Mouse (Mus musculus): ENCODE measurements at regions not wholly inside any gene's neighbourhood (a gene's known extent, or its start where the extent isn't known, plus 50 kb on each side); places are given as distances from the start of the nearest gene placed in this dataset.

GRCm38 (mm10) chr3:52640250-52641147, 372.4 kb downstream of the Foxo1 start:
- peak; percentile 16 for DNase-seq

GRCm38 (mm10) chr3:52638816-52639215, 370.7 kb downstream of the Foxo1 start:
- DNase-seq = no peak

GRCm38 (mm10) chr3:52634353-52634752, 366.2 kb downstream of the Foxo1 start:
- DNase-seq = peak; percentile 12

GRCm38 (mm10) chr3:52633491-52634100, 365.5 kb downstream of the Foxo1 start:
- no peak for DNase-seq

DNA sequence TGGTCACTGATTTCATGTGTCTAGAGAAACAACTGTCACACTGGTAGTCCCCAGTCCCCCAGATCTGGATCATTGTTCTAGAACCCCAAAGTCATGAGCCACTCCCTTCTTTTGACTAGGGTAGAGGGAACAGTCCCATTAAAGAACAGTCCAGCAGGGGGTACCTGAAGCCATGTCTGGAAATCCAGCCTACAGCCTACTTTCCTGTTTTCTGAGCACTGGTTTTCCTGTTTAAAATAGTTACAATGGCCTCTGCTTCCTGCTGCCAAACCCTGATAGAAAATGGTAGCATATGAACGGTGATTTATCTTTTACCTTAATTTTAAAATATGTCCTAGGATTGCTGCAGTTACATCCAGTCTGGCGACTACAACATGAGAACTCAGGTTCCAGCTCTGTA, 364.5 kb downstream of the Foxo1 start:
- DNase-seq = no peak

- DNase-seq = no peak
Observed at GRCm38 (mm10) chr3:52630209-52630608, 362.1 kb downstream of the Foxo1 start.

DNA sequence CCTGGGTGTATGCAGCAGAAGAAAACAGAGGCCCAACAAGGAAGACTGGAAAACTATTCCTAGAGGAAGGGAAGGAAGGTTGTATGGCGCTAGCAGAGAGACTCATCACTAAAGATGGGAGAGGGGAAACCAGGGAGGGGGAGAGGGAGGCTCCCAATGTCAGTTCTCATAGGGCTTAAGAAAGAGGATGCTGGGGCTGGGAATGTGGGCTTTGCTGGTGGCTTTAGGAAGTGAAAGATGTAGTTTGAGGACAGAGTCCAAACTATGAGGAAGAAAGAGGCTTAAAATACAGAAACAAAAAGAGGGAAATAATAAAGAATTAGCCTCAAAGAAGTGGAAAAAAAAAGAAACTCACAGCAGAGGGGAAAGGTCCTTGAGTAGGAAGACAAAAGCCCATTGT, 357.0 kb downstream of the Foxo1 start:
- DNase-seq = no peak

DNA sequence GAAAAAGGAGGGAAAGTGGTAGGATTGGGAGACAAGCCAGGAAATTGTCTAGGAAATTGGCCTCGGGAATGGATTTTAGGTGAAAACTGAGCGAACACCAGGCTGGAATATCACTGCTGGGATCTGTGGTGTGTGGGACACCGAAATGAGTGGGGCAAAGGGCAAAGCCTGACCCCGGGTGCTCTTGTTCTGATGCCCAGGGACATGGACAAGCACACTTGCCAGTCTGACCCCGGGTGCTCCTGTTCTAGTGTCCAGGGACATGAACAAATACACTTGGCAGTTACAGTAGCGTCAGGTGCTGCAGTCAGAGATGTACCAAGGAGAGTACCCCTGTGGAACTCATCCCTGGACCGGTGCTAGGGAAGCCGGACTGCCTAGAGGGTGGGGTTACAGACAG, 354.4 kb downstream of the Foxo1 start:
- DNase-seq = no peak

DNA sequence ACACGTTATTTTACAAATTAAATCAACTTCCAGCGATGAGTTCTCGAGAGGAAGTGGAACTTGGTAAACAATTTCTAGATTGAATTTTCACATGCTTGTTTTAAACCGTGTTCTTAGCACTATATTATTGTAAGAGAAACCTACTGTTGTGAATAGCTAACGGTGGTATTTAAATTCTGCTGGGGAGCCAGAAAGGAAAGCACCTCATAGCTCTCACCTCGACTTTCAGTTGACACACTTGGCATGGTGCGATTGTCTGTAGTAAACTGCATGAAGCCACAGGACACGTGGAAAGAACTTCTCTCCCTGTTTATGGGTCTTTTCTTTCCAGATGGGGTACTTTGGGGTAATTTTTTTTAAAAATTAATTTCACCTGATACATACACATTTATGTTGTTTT, 353.8 kb downstream of the Foxo1 start:
- DNase-seq = no peak

GRCm38 (mm10) chr3:52618925-52619224, 350.7 kb downstream of the Foxo1 start:
- DNase-seq = no peak

DNA sequence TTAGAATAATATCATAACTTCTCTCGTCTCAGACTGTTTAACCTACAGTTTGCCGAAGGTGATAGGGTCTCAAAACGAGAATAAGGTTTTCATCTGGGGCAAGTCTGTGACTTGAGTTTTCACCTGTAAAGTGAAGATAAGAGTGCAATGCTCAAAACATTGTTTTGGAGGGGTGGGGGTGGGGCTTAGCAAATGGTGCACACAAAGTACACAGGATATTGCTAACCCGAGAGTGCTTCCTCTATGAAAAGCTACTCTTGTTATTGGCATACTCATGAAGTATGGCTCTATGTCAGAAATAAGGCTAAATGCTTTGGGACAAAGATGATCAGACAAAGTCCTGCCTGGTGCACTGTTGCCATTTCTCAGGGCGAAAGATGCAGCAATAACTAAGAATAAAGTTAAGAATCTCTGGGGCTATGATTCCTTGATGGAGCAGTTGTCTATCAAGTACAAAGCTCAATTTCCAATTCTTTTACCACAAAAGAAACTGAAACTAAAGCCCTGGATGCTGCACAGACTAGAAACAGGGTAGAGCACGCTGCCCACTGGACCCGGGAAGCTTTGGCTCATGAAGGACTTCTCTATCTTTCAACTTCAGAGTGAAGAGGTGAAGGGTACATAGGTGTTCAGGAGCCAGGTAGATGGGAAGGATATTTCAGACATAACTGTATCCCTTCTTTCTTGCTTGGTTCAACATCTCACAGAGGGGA, 350.2 kb downstream of the Foxo1 start:
- no peak for DNase-seq

DNA sequence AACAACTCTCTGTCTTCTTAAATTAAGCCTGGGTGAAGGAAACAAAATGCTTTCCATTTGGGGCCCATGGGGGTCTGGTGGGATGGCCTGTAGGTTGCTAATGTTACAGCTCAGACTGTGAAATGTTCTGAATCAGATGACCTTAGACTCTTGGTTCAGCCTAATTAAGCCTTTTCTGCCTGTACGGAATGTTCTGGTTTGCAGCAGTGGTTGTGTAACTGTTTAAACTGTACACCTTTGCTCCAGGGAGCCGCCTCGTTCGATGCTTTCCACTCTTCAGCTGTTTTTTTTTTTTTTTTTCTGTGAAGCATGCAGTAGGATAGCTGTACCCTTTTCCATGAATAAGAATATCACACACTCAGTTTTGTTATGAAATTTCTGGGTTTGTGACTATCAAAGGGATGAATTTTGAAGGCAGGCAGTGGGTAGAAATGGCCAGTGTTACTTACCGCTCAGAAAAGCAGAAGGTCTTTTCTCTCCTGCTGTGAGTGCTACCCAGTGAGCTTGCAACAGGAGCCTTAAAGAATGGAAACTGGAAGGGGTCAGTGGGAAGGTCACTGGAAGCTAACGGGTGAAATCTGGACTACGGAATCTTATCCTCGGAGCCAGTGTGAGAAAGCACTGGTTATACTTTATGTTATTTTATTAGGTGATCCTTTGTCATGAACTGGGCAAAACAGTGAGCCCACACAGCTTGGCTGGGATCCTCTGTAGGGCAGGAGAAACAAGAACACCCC, 349.4 kb downstream of the Foxo1 start:
- no peak for DNase-seq

- no peak for DNase-seq
Observed at GRCm38 (mm10) chr3:52611881-52612280, 343.7 kb downstream of the Foxo1 start.

DNA sequence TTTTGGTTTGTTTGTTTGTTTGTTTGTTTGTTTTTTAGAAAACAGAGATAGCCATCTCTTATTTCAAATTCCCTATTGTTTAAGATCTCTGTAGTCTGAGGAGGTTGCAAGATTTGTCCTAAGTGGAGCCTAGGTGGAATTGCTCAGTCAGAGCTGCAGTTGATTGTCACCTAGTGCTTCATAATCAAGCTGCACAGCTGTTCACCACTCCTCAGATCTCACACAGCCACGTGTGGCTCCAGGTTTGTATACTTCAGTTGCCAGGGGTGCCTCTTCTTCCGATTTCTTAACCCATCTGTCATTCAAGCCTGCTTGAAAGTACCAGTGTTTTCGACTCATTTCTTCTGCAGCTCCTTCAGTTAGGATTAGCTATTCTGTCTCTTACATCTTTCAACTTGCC, 342.3 kb downstream of the Foxo1 start:
- DNase-seq = no peak

GRCm38 (mm10) chr3:52608086-52608426, 339.9 kb downstream of the Foxo1 start:
- DNase-seq = no peak

- DNase-seq = no peak
Observed at GRCm38 (mm10) chr3:52607379-52608085, 339.4 kb downstream of the Foxo1 start.

- DNase-seq = no peak
Observed at GRCm38 (mm10) chr3:52605261-52605771, 337.2 kb downstream of the Foxo1 start.

GRCm38 (mm10) chr3:52603244-52603704, 335.1 kb downstream of the Foxo1 start:
- peak; percentile 18 for DNase-seq

DNA sequence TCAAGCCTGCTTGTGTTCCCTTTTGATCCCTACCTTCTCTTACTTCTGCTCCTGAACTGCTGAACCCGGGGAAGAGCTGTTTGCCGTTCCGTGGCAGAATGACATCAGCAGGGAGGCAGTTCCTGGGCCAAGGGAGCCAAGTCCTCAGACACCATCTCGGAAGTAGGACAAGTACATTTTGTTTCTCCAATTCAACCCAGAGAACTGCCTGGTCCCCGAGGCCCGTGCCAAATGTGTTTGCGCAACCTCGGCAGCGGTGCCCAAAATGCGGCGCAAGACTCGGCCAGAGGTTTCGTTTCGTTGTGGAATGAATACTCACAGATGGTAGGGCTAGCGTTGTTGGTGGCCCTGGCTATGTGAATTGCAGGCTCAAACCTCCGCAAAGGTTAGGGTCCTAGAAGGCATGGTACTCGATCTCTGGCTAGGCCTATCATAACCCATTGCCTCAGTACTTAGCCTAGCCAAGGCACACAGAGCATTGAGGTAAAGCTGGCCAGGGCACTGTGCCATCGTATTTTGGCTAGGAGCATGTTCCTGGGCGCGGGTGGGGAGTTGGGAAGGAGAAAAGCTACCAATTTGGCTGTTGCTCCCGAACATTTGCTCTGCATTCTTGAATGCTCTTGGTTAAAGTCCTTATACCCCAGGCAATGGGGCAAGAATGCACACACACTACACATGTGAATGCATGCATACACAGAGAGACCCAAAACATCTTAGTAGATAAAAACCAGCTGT, 333.0 kb downstream of the Foxo1 start:
- no peak for DNase-seq

- DNase-seq = no peak
Observed at GRCm38 (mm10) chr3:52600581-52600980, 332.4 kb downstream of the Foxo1 start.

GRCm38 (mm10) chr3:52600146-52600545, 332.0 kb downstream of the Foxo1 start:
- no peak for DNase-seq

GRCm38 (mm10) chr3:52586418-52586817, 318.3 kb downstream of the Foxo1 start:
- DNase-seq = no peak
